Mouse (Mus musculus) lung, postnatal 0 days (tissue): ENCODE results near the gene Arhgap8.

ENCODE experiments used
- CTCF ChIP-seq: IDR thresholded peaks from 2 replicates; pipeline ENCODE4 v1.5.1; 2016; ENCODE audit warnings: antibody characterized with exemption, mild to moderate bottlenecking
- EP300 ChIP-seq: IDR thresholded peaks from 2 replicates; pipeline ENCODE4 v1.6.1; 2016; ENCODE audit warnings: antibody characterized with exemption, mild to moderate bottlenecking, control low read depth

DNA sequence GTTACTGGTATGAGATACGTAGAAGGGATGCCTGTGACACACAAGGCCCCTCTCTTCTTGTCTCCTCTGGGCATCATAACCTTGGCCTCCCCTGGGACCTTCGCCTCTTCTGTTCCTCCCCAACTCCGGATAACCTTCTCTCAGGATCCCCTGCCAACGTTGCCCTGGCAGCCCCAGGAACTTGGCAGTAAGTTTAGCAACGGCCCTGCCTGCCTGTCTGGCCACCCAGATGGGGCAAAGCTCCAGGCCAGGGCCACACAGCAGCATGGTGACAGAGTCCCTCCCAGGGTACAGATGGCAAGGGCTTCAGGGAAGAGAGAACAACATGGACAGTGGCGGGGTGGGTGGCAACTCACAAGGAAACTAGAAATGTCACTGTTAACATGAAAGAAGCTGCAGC, 9.8 kb downstream of the Arhgap8 start:
- TF ChIP-seq CTCF = no peak
- no peak for TF ChIP-seq EP300
